Mouse (Mus musculus): ENCODE results near the gene Aldh9a1. TPM values are rescaled to one million over a fixed set of nuclear protein-coding genes. Genes with fewer than 3 reads are reported as not detected.

Aldh9a1 gene
- polyA plus RNA-seq, 1 experiment from 2014 or later, result 30.8 TPM

DNA sequence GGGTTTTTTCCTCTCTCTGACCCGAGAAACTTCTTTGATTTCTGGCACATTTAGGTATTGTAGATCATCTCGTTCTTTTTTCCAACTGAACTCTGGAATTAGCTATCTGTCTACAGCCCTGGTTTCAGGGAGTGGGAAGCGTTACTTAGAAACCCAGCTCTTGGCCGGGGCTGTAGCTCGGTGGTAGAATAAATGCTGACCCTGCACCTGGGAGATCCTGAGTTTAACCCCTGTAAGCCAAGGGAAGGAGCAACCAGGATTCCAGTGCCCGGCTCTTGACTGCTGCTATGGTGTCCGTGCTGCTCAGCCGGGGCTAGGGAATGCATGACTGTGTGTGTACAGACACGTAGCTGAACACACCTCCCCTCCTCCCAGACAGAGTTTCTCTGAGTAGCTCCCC, 8.9 kb downstream of the Aldh9a1 start:
- Histone ChIP-seq H3K4me3 (no peak overlapping the region), H3K4me1 (no peaks in the 10 kb centered on the region), H3K9ac (no peak overlapping the region), H3K27me3 (replicated peaks) (no peaks in the 10 kb centered on the region), H3K36me3 (peaks cover 18% of the 10 kb centered on the region; the same call in 1 of the 2 replicates), H3K4me2 (replicated peaks) (no peak overlapping the region), H3K27ac (no peak overlapping the region), H3K9me3 (no peaks in the 10 kb centered on the region)
- WGBS, result 88% methylated on average over 9 of the region's 9 CpGs
- ATAC-seq (ENCODE audit: low FRiP score, low read depth), result no peak

DNA sequence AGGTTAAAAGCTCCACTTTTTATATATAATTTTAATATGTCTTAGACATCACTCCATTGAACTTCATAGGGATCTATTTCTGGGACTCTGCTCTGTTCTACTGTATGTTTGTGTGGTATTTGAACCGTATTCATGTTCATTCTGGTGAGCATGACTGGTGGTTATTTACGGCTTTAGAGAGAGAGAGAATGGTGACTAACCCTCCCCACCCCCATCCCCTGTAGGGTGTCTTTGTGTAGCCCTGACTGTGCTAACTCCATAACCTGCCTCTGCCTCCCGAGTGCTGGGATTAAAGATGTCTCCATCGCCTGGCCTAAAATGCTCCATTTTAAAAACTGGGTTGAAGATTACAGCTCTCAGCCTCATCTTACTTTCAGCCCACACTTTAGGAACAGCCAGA, 10.5 kb downstream of the Aldh9a1 start:
- Histone ChIP-seq H3K4me2 (replicated peaks) (no peak overlapping the region), H3K36me3 (peaks cover 15% of the 10 kb centered on the region; the same call in 1 of the 2 replicates), H3K4me3 (no peak overlapping the region), H3K4me1 (no peaks in the 10 kb centered on the region), H3K9me3 (no peaks in the 10 kb centered on the region), H3K27ac (no peak overlapping the region), H3K27me3 (replicated peaks) (no peaks in the 10 kb centered on the region), H3K9ac (no peak overlapping the region)
- 43% methylated on average over 4 of the region's 4 CpGs for WGBS
- ATAC-seq (ENCODE audit: low FRiP score, low read depth), result peak; percentile 44; the same call in 1 of the 2 replicates

DNA sequence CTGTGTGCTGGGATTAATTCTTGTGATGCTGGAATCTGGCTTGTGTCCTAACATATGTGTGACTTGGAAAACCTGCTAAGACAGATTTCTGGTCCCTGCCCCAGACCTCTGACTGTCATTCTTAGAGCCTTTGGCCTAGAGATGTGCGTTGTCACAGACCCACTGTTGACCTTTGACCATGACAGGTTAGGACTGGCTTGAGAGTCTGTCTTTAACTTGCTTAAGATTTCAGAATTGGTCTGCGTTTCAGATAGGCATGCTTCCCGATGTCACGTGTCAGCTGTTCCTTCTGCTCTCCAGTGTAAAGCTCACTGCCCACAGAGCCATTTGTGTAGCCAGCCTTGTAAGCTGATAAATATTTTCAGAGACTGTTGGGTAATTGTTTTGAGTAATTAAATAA, 13.0 kb downstream of the Aldh9a1 start:
- no peak for ATAC-seq (ENCODE audit: low FRiP score, low read depth)
- H3K36me3 ChIP-seq, result peaks cover 12% of the 10 kb centered on the region; the same call in 1 of the 2 replicates
- H3K27me3 ChIP-seq (replicated peaks), result no peaks in the 10 kb centered on the region
- H3K4me2 ChIP-seq (replicated peaks), result no peak overlapping the region
- no peak overlapping the region for H3K27ac ChIP-seq
- H3K9me3 ChIP-seq, result no peaks in the 10 kb centered on the region
- no peaks in the 10 kb centered on the region for H3K4me1 ChIP-seq
- WGBS, result 90% methylated on average over 4 of the region's 4 CpGs
- no peak overlapping the region for H3K4me3 ChIP-seq
- no peak overlapping the region for H3K9ac ChIP-seq

DNA sequence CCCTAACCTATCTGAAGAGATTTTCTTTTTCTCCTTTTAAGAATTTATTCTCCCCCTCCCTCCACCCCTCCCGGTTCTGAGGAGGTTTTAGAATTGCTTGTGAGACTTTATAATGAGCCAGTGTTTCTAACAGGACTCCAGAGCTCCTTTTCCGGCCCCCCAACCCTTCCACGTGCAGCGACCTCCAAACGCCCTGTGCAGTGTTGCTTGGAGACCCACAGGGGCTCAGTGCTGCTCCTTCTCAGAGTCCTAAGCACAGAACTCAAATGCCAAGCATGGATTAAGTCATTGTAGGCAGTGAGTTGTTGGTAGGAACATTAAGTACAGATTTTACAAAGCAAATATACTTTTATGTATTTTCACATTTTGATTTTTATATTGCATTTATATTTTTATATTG, 13.5 kb downstream of the Aldh9a1 start:
- WGBS, result 55% methylated on average over 5 of the region's 5 CpGs
- H3K36me3 ChIP-seq, result peaks cover 12% of the 10 kb centered on the region; the same call in 1 of the 2 replicates

DNA sequence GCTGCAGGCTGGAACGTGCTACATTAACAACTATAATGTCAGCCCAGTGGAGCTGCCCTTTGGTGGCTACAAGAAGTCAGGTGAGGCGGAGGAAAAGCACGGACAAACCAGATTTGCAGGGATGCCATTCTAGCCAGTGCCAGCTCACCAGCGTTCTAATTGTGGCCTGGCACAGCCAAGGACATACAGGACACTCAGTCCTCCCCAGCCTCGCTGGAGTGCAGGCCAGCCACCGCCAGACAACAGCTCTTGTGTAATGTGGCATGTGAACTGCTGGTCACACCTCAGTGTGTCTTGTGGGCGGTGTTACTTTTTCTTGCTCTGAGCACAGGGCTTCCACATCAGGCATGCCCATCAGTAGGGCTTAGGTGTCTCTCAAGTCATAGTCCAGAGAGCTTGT, 16.0 kb downstream of the Aldh9a1 start:
- 88% methylated on average over 7 of the region's 7 CpGs for WGBS

More for the DNA sequence above, 13.5 kb downstream of the Aldh9a1 start:
- no peak overlapping the region for H3K9ac ChIP-seq
- no peak overlapping the region for H3K4me3 ChIP-seq
- H3K27me3 ChIP-seq (replicated peaks), result no peaks in the 10 kb centered on the region
- no peaks in the 10 kb centered on the region for H3K9me3 ChIP-seq
- H3K4me2 ChIP-seq (replicated peaks), result no peak overlapping the region
- ATAC-seq (ENCODE audit: low FRiP score, low read depth), result no peak
- no peak overlapping the region for H3K27ac ChIP-seq
- no peaks in the 10 kb centered on the region for H3K4me1 ChIP-seq

DNA sequence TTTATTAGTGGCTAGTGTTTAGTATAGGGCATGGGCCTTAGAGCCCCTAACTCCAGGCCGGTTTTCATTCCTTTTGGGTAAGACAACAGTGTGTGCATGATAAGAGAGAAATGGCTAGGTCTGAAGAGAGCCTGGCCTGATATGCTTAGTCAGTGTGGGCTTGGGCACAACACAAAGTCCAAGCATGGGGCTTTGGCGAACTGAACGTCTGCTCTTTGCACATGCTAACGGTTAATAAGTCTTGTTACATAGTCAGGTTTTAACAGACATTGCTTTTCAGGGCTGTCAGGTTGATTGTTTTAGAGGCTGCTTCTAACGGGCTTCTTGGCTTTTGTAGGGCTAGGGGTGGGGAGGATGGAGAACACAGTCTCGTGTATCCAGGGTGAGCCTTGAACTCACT, 16.8 kb downstream of the Aldh9a1 start:
- Histone ChIP-seq H3K4me2 (replicated peaks) (no peak overlapping the region), H3K9me3 (no peaks in the 10 kb centered on the region), H3K27me3 (replicated peaks) (no peaks in the 10 kb centered on the region), H3K4me1 (no peaks in the 10 kb centered on the region), H3K36me3 (peaks cover 17% of the 10 kb centered on the region; the same call in 1 of the 2 replicates), H3K27ac (no peak overlapping the region), H3K9ac (no peak overlapping the region), H3K4me3 (no peak overlapping the region)
- WGBS, result 90% methylated on average over 6 of the region's 6 CpGs
- ATAC-seq (ENCODE audit: low FRiP score, low read depth), result no peak

More for the DNA sequence above, 16.0 kb downstream of the Aldh9a1 start:
- no peaks in the 10 kb centered on the region for H3K27me3 ChIP-seq (replicated peaks)
- H3K4me3 ChIP-seq, result no peak overlapping the region
- peaks cover 17% of the 10 kb centered on the region; the same call in 1 of the 2 replicates for H3K36me3 ChIP-seq
- H3K27ac ChIP-seq, result no peak overlapping the region
- H3K9me3 ChIP-seq, result no peaks in the 10 kb centered on the region
- no peak for ATAC-seq (ENCODE audit: low FRiP score, low read depth)
- H3K4me1 ChIP-seq, result no peaks in the 10 kb centered on the region
- no peak overlapping the region for H3K9ac ChIP-seq
- no peak overlapping the region for H3K4me2 ChIP-seq (replicated peaks)

DNA sequence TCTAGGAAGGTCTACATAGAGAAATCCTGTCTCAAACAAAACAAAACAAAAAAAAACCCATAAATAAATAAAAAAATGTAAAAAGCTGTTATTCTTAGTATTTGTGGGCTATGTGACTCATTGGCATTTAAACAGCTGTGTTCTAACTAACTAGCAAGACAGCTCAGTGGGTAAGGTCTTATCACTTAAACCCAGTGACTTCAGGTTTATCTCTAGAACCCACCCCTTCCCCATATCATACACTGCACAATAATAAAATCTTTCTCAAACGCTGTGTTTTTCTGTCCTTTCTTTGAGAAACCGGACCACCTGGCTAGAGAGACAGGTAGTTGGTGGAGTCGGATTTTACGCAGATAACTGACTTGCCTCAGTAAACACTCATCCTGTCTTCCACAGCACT, 18.2 kb downstream of the Aldh9a1 start:
- 92% methylated on average over 4 of the region's 4 CpGs for WGBS
- Histone ChIP-seq H3K4me2 (replicated peaks) (no peak overlapping the region), H3K36me3 (peaks cover 17% of the 10 kb centered on the region; the same call in 1 of the 2 replicates), H3K27me3 (replicated peaks) (no peaks in the 10 kb centered on the region), H3K9me3 (no peaks in the 10 kb centered on the region), H3K9ac (no peak overlapping the region), H3K27ac (no peak overlapping the region), H3K4me1 (no peaks in the 10 kb centered on the region), H3K4me3 (no peak overlapping the region)
- no peak for ATAC-seq (ENCODE audit: low FRiP score, low read depth)

DNA sequence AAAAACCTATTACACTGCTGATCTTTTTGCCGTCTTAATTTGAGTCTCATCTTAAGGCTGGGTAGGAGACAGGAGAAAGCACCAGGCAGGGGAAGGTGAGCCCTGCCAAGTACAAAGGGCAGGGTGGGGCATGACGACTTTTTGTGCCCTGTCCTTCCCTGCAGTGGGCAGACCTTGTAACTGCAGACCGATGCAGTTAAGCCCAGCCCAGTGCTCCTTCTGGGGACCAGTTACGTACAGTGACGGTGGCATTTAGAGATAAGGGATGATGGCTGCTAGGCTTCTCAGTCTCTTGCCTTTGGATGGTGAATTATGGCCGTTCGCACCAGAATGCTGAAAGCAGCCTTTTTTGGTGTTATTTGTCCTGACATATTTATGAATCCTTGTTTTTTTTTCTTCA, 18.7 kb downstream of the Aldh9a1 start:
- Histone ChIP-seq H3K27me3 (replicated peaks) (no peaks in the 10 kb centered on the region), H3K4me3 (no peak overlapping the region), H3K4me2 (replicated peaks) (no peak overlapping the region), H3K27ac (no peak overlapping the region), H3K9ac (no peak overlapping the region), H3K4me1 (no peaks in the 10 kb centered on the region), H3K9me3 (no peaks in the 10 kb centered on the region), H3K36me3 (peaks cover 17% of the 10 kb centered on the region; the same call in 1 of the 2 replicates)
- ATAC-seq (ENCODE audit: low FRiP score, low read depth), result no peak
- WGBS, result 81% methylated on average over 7 of the region's 7 CpGs

DNA sequence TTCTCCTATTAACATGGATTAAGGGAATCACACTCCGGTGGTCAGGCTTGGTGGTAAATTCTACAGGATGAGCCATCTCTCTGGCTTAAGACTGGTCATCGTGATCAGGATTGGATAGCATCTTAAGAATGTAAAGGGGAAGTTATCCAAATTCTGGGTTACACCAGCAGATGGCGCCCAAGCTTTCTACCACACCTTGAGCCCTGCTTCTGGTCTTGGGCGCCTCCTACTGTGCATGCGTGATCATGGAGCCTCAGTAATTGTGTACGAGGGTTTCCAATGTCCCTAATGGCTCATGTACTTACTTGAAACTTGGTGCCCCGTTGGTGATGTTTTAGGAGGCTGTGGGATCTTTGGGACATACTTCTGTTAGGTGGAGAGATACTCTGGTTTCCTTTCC, 20.1 kb downstream of the Aldh9a1 start:
- no peak overlapping the region for H3K4me3 ChIP-seq
- H3K27me3 ChIP-seq (replicated peaks), result no peaks in the 10 kb centered on the region; the same call in 1 of the 2 replicates
- no peaks in the 10 kb centered on the region for H3K9me3 ChIP-seq
- 11% methylated on average over 7 of the region's 7 CpGs for WGBS
- peaks cover 6% of the 10 kb centered on the region for H3K4me1 ChIP-seq
- peaks cover 17% of the 10 kb centered on the region; the same call in 1 of the 2 replicates for H3K36me3 ChIP-seq
- H3K4me2 ChIP-seq (replicated peaks), result no peak overlapping the region
- H3K9ac ChIP-seq, result no peak overlapping the region
- H3K27ac ChIP-seq, result no peak overlapping the region
- no peak for ATAC-seq (ENCODE audit: low FRiP score, low read depth)

DNA sequence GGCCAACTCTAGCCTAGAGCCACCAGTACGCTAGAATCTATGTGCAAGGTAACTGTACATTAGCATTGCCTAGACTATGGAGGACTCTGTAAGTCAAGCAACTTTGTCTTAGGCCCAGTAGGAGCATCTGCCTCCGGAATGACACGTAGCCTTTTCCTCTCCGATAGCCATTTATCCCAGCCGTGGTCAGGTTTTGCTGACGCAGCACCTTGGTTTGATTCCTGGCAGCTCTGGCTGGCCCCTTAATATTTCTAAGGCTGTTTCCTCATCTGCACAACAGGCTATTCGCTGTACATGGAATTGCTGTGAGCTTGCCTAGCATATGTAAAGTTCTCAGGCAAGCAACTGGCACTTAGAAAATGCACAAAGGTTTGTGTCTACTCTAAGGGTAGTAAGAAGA, 22.9 kb downstream of the Aldh9a1 start:
- peaks cover 6% of the 10 kb centered on the region for H3K4me1 ChIP-seq
- H3K27ac ChIP-seq, result no peak overlapping the region
- H3K4me2 ChIP-seq (replicated peaks), result no peak overlapping the region
- no peaks in the 10 kb centered on the region for H3K9me3 ChIP-seq
- no peak for ATAC-seq (ENCODE audit: low FRiP score, low read depth)
- H3K27me3 ChIP-seq (replicated peaks), result no peaks in the 10 kb centered on the region; the same call in 1 of the 2 replicates
- no peak overlapping the region for H3K4me3 ChIP-seq
- no peak overlapping the region for H3K9ac ChIP-seq
- peaks cover 5% of the 10 kb centered on the region; the same call in 1 of the 2 replicates for H3K36me3 ChIP-seq
- 92% methylated on average over 7 of the region's 7 CpGs for WGBS

DNA sequence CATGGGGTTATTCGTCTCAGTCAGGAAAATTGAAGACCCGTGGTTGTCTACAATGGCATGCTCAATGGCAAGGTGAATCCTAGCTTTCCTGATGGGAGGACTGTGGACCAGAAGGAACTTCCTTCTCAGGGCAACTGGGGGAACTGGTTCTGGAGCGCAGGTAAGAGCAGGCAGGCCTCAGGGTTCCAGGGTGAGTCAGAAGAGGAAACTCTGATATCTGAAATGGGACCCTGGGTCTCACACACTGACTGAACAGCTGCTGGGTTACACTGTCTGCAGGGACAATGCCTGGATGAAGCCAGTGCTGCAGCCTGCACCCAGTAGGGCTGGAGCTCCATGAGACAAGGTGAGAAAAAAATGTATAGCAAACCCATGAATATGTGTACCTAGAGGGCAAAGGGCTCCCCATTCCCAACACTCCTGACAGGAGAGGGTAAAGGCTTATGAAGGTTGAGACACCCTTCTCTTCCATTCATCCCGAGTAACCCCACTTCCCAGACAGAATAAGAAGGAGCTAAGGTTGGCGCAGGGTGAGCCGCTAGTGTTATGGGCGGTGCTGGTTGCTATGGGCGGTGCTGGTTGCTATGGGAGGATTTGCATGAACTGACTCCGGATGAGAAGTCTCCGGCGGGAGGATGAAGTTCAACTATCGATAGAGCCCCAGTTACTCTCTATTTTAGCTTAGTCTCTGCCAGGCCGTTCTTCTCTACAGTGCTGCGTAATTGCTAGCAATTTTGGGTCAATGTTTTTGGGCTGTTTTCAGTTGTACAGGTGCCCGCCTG, 24.4 kb downstream of the Aldh9a1 start:
- Histone ChIP-seq H3K4me1 (peaks cover 6% of the 10 kb centered on the region), H3K36me3 (peaks cover 2% of the 10 kb centered on the region; the same call in 1 of the 2 replicates), H3K27ac (no peak overlapping the region), H3K9ac (no peak overlapping the region), H3K27me3 (replicated peaks) (no peaks in the 10 kb centered on the region; the same call in 1 of the 2 replicates), H3K4me3 (no peak overlapping the region), H3K9me3 (no peaks in the 10 kb centered on the region), H3K4me2 (replicated peaks) (peak overlapping the region; percentile 23)
- ATAC-seq (ENCODE audit: low FRiP score, low read depth), result peak; percentile 68
- 20% methylated on average over 15 of the region's 15 CpGs for WGBS

DNA sequence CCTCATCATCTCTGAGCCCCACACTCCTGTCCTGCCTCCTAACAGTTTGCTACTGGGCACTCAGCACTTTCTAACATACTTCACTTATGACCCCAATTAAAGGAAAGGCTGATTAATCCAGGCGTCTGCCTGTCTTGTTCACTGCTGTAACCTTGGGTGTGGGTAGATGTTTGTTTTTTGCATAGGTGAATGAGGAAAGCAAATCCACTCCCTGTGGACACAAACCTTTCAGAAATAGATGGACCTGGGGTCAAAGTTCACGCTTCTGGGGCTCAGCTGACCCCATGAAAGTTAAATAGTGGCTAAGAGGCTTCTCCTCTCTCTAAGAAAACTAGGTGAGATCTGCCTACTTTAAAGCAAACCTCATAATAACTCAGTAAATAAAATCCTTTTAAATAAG, 25.2 kb downstream of the Aldh9a1 start:
- no peaks in the 10 kb centered on the region; the same call in 1 of the 2 replicates for H3K27me3 ChIP-seq (replicated peaks)
- WGBS, result 58% methylated on average over 2 of the region's 2 CpGs
- no peak overlapping the region for H3K4me2 ChIP-seq (replicated peaks)
- ATAC-seq (ENCODE audit: low FRiP score, low read depth), result no peak
- no peak overlapping the region for H3K27ac ChIP-seq
- no peaks in the 10 kb centered on the region; the same call in 1 of the 2 replicates for H3K36me3 ChIP-seq
- H3K4me3 ChIP-seq, result no peak overlapping the region
- no peak overlapping the region for H3K9ac ChIP-seq
- peaks cover 6% of the 10 kb centered on the region for H3K4me1 ChIP-seq
- no peaks in the 10 kb centered on the region for H3K9me3 ChIP-seq
